Mouse (Mus musculus) C2C12 (cell line): ENCODE results near the gene Tmem131l. TPM values are rescaled to one million over a fixed set of nuclear protein-coding genes. Genes with fewer than 3 reads are reported as not detected.
A peak's percentile ranks its signal among the peaks of the same experiment; 100 is the strongest.

Experiments
- H3K27me3 ChIP-seq: one replicate; pipeline ENCODE4 v1.6.1; 2011; ENCODE audit not compliant: control insufficient read depth, insufficient read depth, insufficient read length
- H3K36me3 ChIP-seq: one replicate; pipeline ENCODE4 v1.6.1; 2011; ENCODE audit not compliant: control insufficient read depth, insufficient read depth
- H3K4me3 ChIP-seq: one replicate; pipeline ENCODE4 v1.5.1; 2011; ENCODE audit warnings: mild to moderate bottlenecking, control low read depth; ENCODE audit not compliant: poor library complexity, insufficient read depth, severe bottlenecking
- H3K79me2 ChIP-seq: one replicate; pipeline ENCODE4 v1.6.1; 2011; ENCODE audit not compliant: control insufficient read depth, insufficient read depth
- H3K79me3 ChIP-seq: one replicate; pipeline ENCODE4 v1.6.1; 2011; ENCODE audit warnings: low read depth, control low read depth
- H3ac ChIP-seq: one replicate; pipeline ENCODE3; 2011; ENCODE audit warnings: low read depth; ENCODE audit not compliant: control insufficient read depth, insufficient read length
- CEBPB ChIP-seq: IDR thresholded peaks from one replicate; pipeline ENCODE4 v1.6.1; 2011; ENCODE audit warnings: low read depth, mild to moderate bottlenecking, control low read depth, moderate library complexity
- CTCF ChIP-seq: IDR thresholded peaks from one replicate; pipeline ENCODE4 v1.5.1; 2011; ENCODE audit not compliant: control insufficient read depth, insufficient read depth, insufficient read length
- FOSL1 ChIP-seq: IDR thresholded peaks from one replicate; pipeline ENCODE4 v1.8.0; 2011; ENCODE audit warnings: mild to moderate bottlenecking, low read length; ENCODE audit not compliant: poor library complexity, insufficient read depth, severe bottlenecking
- MAX ChIP-seq: IDR thresholded peaks from one replicate; pipeline ENCODE4 v1.6.1; 2011; ENCODE audit warnings: mild to moderate bottlenecking, control low read depth
- MYOD1 ChIP-seq: IDR thresholded peaks from one replicate; pipeline ENCODE4 v1.6.1; 2011; ENCODE audit warnings: low read depth; ENCODE audit not compliant: control insufficient read depth, insufficient read length
- MYOG ChIP-seq: IDR thresholded peaks from one replicate; pipeline ENCODE4 v1.6.1; 2011; ENCODE audit not compliant: control insufficient read depth, insufficient read length; ENCODE audit errors: extremely low read depth
- USF1 ChIP-seq: IDR thresholded peaks from one replicate; pipeline ENCODE4 v1.6.1; 2011; ENCODE audit warnings: low read depth, mild to moderate bottlenecking, control low read depth, moderate library complexity
- polyA plus RNA-seq: library from polyadenylated mRNA; unstranded; fragments of >200 nt; fragmentation: generic; extraction: Trizol; gene quantifications from one replicate; pipeline ENCODE4 v1.2.1, GENCODE M21; 2012; ENCODE audit warnings: missing spikeins

Gene Tmem131l
- polyA plus RNA-seq, 1 experiment, result 10.4 TPM

DNA sequence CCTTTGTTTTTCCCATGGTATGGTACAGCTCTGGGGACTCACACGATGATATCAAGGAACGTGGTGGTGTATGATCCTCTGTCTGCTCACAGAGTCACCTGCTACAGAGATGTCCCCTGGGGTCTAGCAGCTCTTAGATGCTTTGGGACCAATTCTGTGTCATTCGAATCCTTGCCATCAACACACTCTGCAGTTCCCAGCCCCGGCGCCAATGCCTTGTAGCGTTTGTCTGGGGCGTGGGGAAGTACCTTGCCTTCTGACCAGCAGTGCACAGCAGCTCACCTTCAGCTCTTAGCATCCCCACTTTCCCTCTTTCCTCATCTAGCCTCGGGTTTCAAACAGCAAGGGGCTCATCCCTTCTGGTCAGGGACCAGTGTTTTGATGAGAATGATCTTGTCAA lies 30.8 kb upstream of the Tmem131l start:
- TF ChIP-seq CEBPB (no peak), MAX (no peak), FOSL1 (no peak), CTCF (no peak), USF1 (no peak), MYOG (no peak)
- H3K79me3 ChIP-seq, result no peaks in the 10 kb centered on the region
- H3K27me3 ChIP-seq, result no peaks in the 10 kb centered on the region
- no peak overlapping the region for H3ac ChIP-seq
- H3K36me3 ChIP-seq, result no peaks in the 10 kb centered on the region
- no peaks in the 10 kb centered on the region for H3K79me2 ChIP-seq
- no peak overlapping the region for H3K4me3 ChIP-seq

DNA sequence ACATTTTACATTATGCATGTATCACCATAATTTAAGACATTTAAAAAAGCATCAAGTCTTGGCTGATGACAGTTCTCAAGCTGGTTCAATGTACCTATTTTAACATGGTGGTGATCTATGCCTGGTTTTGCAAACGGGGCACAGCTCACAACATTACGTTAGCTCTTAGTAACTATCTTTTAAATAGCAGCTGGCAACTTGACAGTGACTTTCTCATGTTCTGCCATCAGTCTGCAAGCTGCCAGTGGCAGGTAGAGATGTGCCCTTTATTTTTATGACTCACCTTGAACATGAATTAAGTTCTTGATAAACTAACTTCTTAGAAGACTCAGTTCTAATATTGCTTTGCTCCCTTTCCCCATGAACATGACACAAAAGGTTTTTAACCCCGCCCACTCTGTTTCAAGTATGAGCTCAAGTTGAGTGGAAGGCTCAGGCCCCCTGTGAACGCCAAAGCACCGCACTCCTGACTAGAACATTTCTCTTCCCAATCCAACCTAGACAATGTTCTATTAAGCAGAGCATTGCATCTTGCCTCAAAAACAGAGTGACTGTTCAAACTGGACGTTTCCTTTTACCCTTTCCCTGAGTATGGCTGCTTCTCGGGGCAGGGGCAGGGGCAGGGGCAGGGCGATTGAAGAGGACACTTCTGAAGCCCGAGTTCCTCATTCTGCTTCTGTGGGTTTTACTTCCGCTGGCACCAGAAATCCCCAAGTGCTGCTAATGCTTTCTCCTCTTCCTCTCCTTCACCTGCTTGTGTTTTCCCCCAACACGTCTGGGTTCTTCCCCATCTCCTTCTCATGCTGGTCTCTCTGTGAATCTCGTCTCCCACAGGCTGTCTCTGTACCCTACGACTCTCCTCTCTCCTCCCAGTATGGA lies 29.1 kb upstream of the Tmem131l start:
- no peaks in the 10 kb centered on the region for H3K79me2 ChIP-seq
- H3K36me3 ChIP-seq, result no peaks in the 10 kb centered on the region
- no peak overlapping the region for H3K4me3 ChIP-seq
- no peaks in the 10 kb centered on the region for H3K79me3 ChIP-seq
- H3ac ChIP-seq, result no peak overlapping the region
- H3K27me3 ChIP-seq, result no peaks in the 10 kb centered on the region
- no peak for TF ChIP-seq CEBPB

GRCm38 (mm10) chr3:84065825-84066224 lies 25.9 kb upstream of the Tmem131l start:
- no peaks in the 10 kb centered on the region for H3K36me3 ChIP-seq
- no peak overlapping the region for H3ac ChIP-seq
- H3K79me2 ChIP-seq, result no peaks in the 10 kb centered on the region
- TF ChIP-seq CTCF (no peak), CEBPB (no peak), MYOD1 (no peak)
- H3K79me3 ChIP-seq, result no peaks in the 10 kb centered on the region
- no peak overlapping the region for H3K4me3 ChIP-seq
- H3K27me3 ChIP-seq, result no peaks in the 10 kb centered on the region

DNA sequence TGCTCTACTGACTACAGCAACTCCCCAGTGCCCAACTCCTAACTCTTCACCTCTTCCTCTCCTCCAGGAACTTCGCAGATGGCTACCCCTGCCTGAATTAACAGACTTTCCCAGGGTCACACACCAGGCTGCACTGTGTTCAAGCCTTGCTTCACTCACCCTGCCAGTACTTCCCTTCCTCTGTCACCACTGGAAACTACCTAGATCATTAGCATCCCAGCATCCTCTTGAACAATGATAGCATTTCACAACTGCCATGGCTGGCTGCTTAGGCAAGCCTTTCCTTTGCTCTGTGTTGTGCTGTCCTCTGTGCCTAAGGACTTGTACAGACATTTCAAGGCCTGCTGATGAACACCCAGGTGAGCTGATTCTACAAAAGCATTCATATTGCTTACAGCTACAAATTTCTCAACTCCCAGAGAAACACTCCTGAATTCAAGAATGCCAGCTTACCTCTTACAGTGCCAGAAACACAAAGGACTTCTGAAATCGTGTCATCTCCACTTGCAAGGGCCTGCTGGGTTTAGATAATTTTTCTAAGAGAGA lies 23.5 kb upstream of the Tmem131l start:
- Histone ChIP-seq H3K27me3 (no peaks in the 10 kb centered on the region), H3K36me3 (no peaks in the 10 kb centered on the region), H3K79me2 (no peaks in the 10 kb centered on the region), H3ac (no peak overlapping the region), H3K79me3 (no peaks in the 10 kb centered on the region), H3K4me3 (no peak overlapping the region)
- TF ChIP-seq MAX, result no peak
- no peak for TF ChIP-seq FOSL1
- TF ChIP-seq MYOG, result no peak
- TF ChIP-seq USF1, result no peak
- TF ChIP-seq MYOD1, result no peak
- no peak for TF ChIP-seq CEBPB
- no peak for TF ChIP-seq CTCF

- no peak overlapping the region for H3K4me3 ChIP-seq
- H3K79me2 ChIP-seq, result no peaks in the 10 kb centered on the region
- no peaks in the 10 kb centered on the region for H3K27me3 ChIP-seq
- H3K79me3 ChIP-seq, result no peaks in the 10 kb centered on the region
- no peak overlapping the region for H3ac ChIP-seq
- H3K36me3 ChIP-seq, result no peaks in the 10 kb centered on the region
- peak; percentile 78 for TF ChIP-seq MYOD1
- no peak for TF ChIP-seq MYOG
Measured at GRCm38 (mm10) chr3:84061523-84062453, 21.8 kb upstream of the Tmem131l start.

- Histone ChIP-seq H3K27me3 (no peaks in the 10 kb centered on the region), H3K4me3 (no peak overlapping the region), H3K79me2 (no peaks in the 10 kb centered on the region), H3ac (no peak overlapping the region), H3K36me3 (no peaks in the 10 kb centered on the region), H3K79me3 (no peaks in the 10 kb centered on the region)
- TF ChIP-seq FOSL1 (no peak), CEBPB (no peak), MYOD1 (no peak), CTCF (no peak), MYOG (no peak), MAX (no peak), USF1 (no peak)
Measured at GRCm38 (mm10) chr3:84060946-84061345, 21.0 kb upstream of the Tmem131l start.
